Mouse (Mus musculus) midbrain, embryonic 16.5 days (tissue): ENCODE results near the gene Inka1. TPM values are rescaled to one million over a fixed set of nuclear protein-coding genes. Genes with fewer than 3 reads are reported as not detected.

Experiments used
- ATAC-seq: fragments of 200-750 bp; cut with Nextera tagmentation; 2 replicates; pipeline ENCODE4 v1.8.0; 2017; ENCODE audit warnings: moderate TSS enrichment
- H3K27ac ChIP-seq: fragments of 300-500 bp; sonication (generic); 2 replicates; pipeline ENCODE4 v1.5.1; 2014; ENCODE audit warnings: mild to moderate bottlenecking, low read length, mixed read lengths
- H3K27me3 ChIP-seq: fragments of 300-500 bp; sonication (generic); 2 replicates; pipeline ENCODE4 v1.6.1; 2014; ENCODE audit warnings: low read depth, low read length, mixed read lengths; ENCODE audit not compliant: control insufficient read depth, insufficient read depth
- H3K36me3 ChIP-seq: fragments of 300-500 bp; sonication (generic); 2 replicates; pipeline ENCODE4 v1.6.1; 2014; ENCODE audit warnings: mild to moderate bottlenecking, low read length, moderate library complexity, mixed read lengths; ENCODE audit not compliant: control insufficient read depth, insufficient read depth
- H3K4me1 ChIP-seq: fragments of 300-500 bp; sonication (generic); 2 replicates; pipeline ENCODE4 v1.6.1; 2014; ENCODE audit warnings: mild to moderate bottlenecking, low read length, mixed read lengths; ENCODE audit not compliant: control insufficient read depth, insufficient read depth
- H3K4me2 ChIP-seq: fragments of 300-500 bp; sonication (generic); 2 replicates; pipeline ENCODE4 v1.6.1; 2014; ENCODE audit warnings: mild to moderate bottlenecking, low read length, mixed read lengths
- H3K4me3 ChIP-seq: fragments of 300-500 bp; sonication (generic); 2 replicates; pipeline ENCODE4 v1.5.1; 2014; ENCODE audit warnings: low read depth, mild to moderate bottlenecking, low read length, moderate library complexity, mixed read lengths
- H3K9ac ChIP-seq: fragments of 300-500 bp; sonication (generic); 2 replicates; pipeline ENCODE4 v1.6.1; 2014; ENCODE audit warnings: low read depth, low read length, mixed read lengths
- H3K9me3 ChIP-seq: fragments of 300-500 bp; sonication (generic); replicated peaks from 2 replicates; pipeline ENCODE4 v1.6.1; 2014; ENCODE audit warnings: mild to moderate bottlenecking, low read length, mixed read lengths; ENCODE audit not compliant: control insufficient read depth, poor library complexity, severe bottlenecking
- WGBS: fragments of 180-500 bp; shearing (Covaris S2); extraction: QIAGEN DNeasy Blood & Tissue Kit; methylation state at CpG from one replicate; pipeline ENCODE4 v1.1.7; 2014; 5-methylcytosine and 5-hydroxymethylcytosine counted together
- polyA plus RNA-seq: library from polyadenylated mRNA; unstranded; fragments of >200 nt; fragmentation: Nextera tagmentation; extraction: Ambion mirVana; gene quantifications from 2 replicates; pipeline ENCODE4 v1.2.1, GENCODE M21; 2015

Gene Inka1
- polyA plus RNA-seq, 1 experiment from 2014 or later: 17.6 TPM

DNA sequence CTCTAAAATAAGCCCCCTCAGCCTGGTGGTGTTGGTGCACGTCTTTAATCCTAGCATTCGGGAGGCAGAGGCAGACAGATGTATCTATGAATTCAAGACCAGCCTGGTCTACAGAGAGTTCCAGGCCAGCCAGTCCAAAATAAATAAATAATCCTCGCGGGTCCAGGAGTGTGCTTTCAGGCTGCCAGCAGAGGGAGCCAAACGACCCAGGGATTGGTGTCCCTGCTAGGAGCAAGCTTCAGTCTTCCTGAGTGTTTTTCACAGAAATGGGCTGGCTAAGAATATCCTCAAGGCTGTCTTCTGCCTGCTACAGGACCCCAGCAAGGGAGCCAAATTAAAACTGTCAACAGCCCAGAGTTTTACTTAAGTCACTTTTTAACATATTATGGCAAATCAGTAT lies 22.0 kb downstream of the Inka1 start:
- H3K4me1 ChIP-seq: peaks cover 21% of the 10 kb centered on the region
- no peak overlapping the region for H3K4me2 ChIP-seq
- no peak for ATAC-seq
- H3K9me3 ChIP-seq: no peaks in the 10 kb centered on the region
- no peak overlapping the region for H3K4me3 ChIP-seq
- H3K27me3 ChIP-seq: no peaks in the 10 kb centered on the region
- WGBS: 26% methylated on average over 5 of the region's 5 CpGs
- no peaks in the 10 kb centered on the region for H3K36me3 ChIP-seq
- no peak overlapping the region for H3K27ac ChIP-seq
- H3K9ac ChIP-seq: no peak overlapping the region

DNA sequence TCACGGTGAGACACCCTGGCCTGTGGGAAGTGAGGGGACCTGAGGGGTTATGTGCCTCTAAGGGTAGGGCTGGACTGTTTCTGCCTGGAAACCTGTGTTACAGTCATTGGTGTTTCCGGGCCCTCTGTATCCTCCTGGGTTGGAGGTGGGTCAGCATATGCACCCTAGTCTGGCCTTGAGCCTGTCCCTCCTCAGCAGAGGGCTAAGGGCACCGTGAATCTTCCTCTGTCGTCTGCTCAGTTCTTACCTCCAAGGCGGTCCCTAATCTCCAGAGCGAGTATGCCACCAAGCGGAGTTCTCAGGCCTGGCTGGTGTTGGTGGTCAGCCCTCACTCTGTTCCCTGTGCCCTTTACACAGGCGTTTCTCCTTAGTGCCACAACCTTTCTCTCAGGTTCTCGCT lies 22.8 kb downstream of the Inka1 start:
- Histone ChIP-seq H3K4me2 (no peak overlapping the region), H3K9me3 (no peaks in the 10 kb centered on the region), H3K27ac (no peak overlapping the region), H3K4me3 (no peak overlapping the region), H3K4me1 (peaks cover 21% of the 10 kb centered on the region), H3K36me3 (no peaks in the 10 kb centered on the region), H3K27me3 (no peaks in the 10 kb centered on the region), H3K9ac (no peak overlapping the region)
- WGBS: 94% methylated on average over 9 of the region's 9 CpGs
- no peak for ATAC-seq

DNA sequence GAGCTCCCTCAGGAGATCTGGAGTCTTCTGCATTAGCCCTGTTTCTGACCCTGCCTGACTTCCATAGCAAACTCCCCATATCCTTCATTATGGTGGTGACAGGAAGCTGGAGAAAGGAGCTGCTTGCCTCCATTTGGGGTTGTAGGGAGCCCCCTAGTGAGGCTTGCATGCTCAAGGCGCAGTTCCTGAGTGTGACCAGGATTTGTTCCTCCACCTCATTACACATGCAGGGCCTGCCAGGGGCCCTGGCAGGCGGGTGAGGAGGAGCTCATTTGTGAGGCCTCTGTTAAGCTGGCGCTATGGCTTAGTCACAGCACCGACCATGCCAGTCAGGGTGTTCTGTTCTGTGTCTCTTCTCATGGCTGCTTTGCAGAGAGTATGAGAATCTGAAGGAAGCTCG lies 23.8 kb downstream of the Inka1 start:
- Histone ChIP-seq H3K9ac (peak overlapping the region; percentile 33; the same call in 1 of the 2 replicates), H3K4me1 (peaks cover 21% of the 10 kb centered on the region), H3K9me3 (no peaks in the 10 kb centered on the region), H3K27ac (peak overlapping the region; percentile 86), H3K27me3 (no peaks in the 10 kb centered on the region), H3K4me3 (no peak overlapping the region), H3K36me3 (0 out of 2 replicates have a peak, but pooled peaks cover 2% of the 10 kb centered on the region), H3K4me2 (peak overlapping the region; percentile 40)
- ATAC-seq: peak; percentile 73
- WGBS: 35% methylated on average over 5 of the region's 5 CpGs

DNA sequence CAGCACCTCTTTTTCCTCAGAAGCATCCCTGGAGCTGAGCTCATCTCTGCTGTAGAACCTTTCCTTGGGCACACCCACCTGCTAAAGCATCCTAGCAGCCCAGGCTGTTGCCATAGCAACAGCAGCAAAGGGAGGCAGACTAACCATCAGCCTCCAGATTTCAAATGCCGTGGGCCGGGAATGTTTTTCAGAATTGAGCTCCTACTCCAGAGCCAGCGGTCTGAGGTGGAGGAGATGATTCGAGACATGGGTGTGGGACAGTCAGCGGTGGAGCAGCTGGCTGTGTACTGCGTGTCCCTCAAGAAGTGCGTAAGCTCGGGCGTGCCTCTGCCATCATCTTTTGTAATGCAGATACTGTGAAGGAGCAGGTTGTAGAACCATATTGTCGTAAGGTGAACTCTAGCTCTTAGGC lies 24.3 kb downstream of the Inka1 start:
- Histone ChIP-seq H3K4me2 (peak overlapping the region; percentile 40), H3K4me3 (no peak overlapping the region), H3K27ac (peak overlapping the region; percentile 86), H3K9me3 (no peaks in the 10 kb centered on the region), H3K36me3 (0 out of 2 replicates have a peak, but pooled peaks cover 2% of the 10 kb centered on the region), H3K27me3 (no peaks in the 10 kb centered on the region), H3K9ac (peak overlapping the region; percentile 33; the same call in 1 of the 2 replicates), H3K4me1 (peaks cover 21% of the 10 kb centered on the region)
- WGBS: 57% methylated on average over 10 of the region's 10 CpGs
- ATAC-seq: peak; percentile 85

DNA sequence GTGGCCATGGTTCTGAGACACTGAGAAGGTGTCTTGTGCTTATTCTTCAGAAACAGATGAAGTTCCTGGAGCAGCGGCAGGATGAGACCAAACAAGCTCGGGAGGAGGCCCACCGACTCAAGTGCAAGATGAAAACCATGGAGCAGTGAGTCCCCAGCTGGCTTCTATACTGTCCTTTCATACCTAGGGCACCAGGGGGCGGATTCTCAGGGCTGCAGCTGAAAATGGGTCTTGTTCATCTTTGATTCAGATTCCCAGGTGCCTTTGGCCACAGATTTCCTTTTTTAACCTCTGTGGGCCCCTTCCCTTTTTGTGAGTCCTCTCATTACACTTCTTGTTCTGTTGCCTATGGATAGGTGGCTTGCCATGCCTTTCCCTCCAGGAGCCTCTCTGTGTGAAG lies 24.8 kb downstream of the Inka1 start:
- H3K9ac ChIP-seq: peak overlapping the region; percentile 33; the same call in 1 of the 2 replicates
- H3K27ac ChIP-seq: peak overlapping the region; percentile 86
- H3K4me2 ChIP-seq: peak overlapping the region; percentile 40
- H3K27me3 ChIP-seq: no peaks in the 10 kb centered on the region
- 71% methylated on average over 4 of the region's 4 CpGs for WGBS
- H3K4me3 ChIP-seq: no peak overlapping the region
- ATAC-seq: no peak
- peaks cover 21% of the 10 kb centered on the region for H3K4me1 ChIP-seq
- no peaks in the 10 kb centered on the region for H3K9me3 ChIP-seq
- H3K36me3 ChIP-seq: 0 out of 2 replicates have a peak, but pooled peaks cover 2% of the 10 kb centered on the region

DNA sequence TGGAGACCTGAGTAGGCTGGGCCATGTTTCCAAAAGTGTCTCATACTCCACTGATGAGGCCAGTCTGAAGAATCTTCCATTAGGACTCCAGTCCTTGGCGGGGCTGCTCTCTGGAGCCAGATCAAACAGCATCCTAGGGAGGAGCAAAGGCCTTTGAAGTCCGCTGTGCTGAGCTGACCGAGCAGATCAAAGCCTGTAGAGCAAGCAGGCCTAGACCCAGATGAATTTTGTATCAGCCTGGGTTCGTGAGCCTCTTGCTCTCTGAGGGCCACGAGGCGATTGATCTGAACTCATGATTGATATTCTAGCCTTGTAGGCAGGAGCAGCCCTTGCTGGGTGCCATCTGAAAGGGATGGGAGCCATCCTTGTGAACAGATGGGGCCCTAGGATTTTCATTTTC lies 25.8 kb downstream of the Inka1 start:
- 39% methylated on average over 6 of the region's 6 CpGs for WGBS
- ATAC-seq: peak; percentile 21; the same call in 1 of the 2 replicates
- H3K9me3 ChIP-seq: no peaks in the 10 kb centered on the region
- peak overlapping the region; percentile 86 for H3K27ac ChIP-seq
- no peaks in the 10 kb centered on the region for H3K27me3 ChIP-seq
- H3K36me3 ChIP-seq: 0 out of 2 replicates have a peak, but pooled peaks cover 2% of the 10 kb centered on the region
- H3K4me2 ChIP-seq: no peak overlapping the region
- H3K9ac ChIP-seq: no peak overlapping the region
- no peak overlapping the region for H3K4me3 ChIP-seq
- H3K4me1 ChIP-seq: peaks cover 21% of the 10 kb centered on the region

DNA sequence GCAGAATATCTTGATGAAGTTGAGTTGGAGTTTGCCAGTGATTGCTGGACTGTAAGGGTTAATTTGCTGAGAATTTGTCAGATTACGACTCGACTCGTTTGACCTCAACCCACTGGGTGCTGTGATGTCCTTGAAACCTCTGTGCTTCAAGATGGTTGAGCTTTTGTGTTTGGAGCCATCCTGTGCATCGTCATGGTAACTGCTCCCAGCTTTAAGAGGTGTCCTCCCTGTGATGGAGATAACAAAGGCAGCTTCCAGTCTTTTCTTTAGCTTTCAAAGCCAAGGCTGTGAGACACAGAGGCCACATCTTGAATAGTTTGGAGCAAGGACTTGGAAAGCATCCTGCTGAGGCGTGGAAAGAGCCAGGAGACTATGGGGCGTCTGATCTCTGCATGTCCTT lies 28.5 kb downstream of the Inka1 start:
- H3K36me3 ChIP-seq: 0 out of 2 replicates have a peak, but pooled peaks cover 2% of the 10 kb centered on the region
- H3K27ac ChIP-seq: peak overlapping the region; percentile 47; the same call in 1 of the 2 replicates
- H3K4me2 ChIP-seq: no peak overlapping the region
- H3K9me3 ChIP-seq: no peaks in the 10 kb centered on the region
- H3K4me3 ChIP-seq: no peak overlapping the region
- no peak for ATAC-seq
- 14% methylated on average over 6 of the region's 6 CpGs for WGBS
- no peaks in the 10 kb centered on the region for H3K27me3 ChIP-seq
- H3K9ac ChIP-seq: no peak overlapping the region
- H3K4me1 ChIP-seq: peaks cover 17% of the 10 kb centered on the region

DNA sequence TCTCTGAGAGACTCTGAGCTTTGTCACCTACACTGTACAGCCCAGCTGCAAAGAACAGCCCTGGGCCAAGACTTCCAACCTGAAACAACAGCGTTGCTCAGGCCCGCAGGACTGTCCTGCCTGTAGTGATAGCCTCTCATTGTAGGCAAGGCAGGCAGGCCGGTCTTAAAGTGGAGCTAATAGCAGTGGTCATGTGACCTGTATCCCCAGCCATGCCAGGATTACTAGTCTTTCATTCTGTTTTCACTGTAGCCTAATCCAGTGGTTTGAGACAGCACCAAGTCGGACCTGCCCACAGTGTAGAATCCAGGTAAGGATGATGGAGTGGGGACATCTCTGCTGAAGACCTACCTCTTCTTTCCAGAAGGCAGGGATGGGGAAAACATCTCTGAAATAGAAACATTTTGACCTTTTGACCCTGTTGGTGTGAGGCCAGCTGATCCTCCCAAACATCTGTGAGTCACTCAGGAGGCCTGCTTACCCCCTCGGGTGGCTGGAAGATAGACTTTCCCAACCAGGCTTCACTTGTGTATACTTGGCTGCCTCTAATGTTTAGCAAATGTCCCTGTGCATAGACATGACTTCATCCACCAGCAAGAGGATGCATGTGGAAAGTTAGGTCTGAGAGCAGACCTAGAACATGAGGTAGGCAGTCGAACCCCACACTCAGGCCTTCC lies 29.9 kb downstream of the Inka1 start:
- no peak overlapping the region for H3K27ac ChIP-seq
- no peak overlapping the region for H3K4me2 ChIP-seq
- no peaks in the 10 kb centered on the region for H3K9me3 ChIP-seq
- no peak overlapping the region for H3K9ac ChIP-seq
- 0 out of 2 replicates have a peak, but pooled peaks cover 2% of the 10 kb centered on the region for H3K36me3 ChIP-seq
- ATAC-seq: no peak
- no peak overlapping the region for H3K4me3 ChIP-seq
- no peaks in the 10 kb centered on the region for H3K27me3 ChIP-seq
- 84% methylated on average over 6 of the region's 6 CpGs for WGBS
- peaks cover 12% of the 10 kb centered on the region for H3K4me1 ChIP-seq
